Mouse (Mus musculus): ENCODE data around the gene Alg14.

GRCm38 (mm10) chr3:121356111-121356510 is 64.5 kb downstream of the Alg14 start:
- TF ChIP-seq CTCF (IDR thresholded peaks at IDR 0.05; ENCODE audit: extremely low read depth, insufficient read depth, low read length) (no peak), POLR2A (IDR thresholded peaks at IDR 0.05; ENCODE audit: extremely low read depth, insufficient read depth, low read length) (no peak)

Measured in cortical plate, adult 2 months (tissue).